Mouse (Mus musculus) kidney, postnatal 10 days (tissue): ENCODE measurements around the gene Rb1.

Experiments used
- DNase-seq: peaks from one replicate; pipeline ENCODE4 v3.0.0; 2021; ENCODE audit warnings: mixed read lengths

Gene Rb1

DNA sequence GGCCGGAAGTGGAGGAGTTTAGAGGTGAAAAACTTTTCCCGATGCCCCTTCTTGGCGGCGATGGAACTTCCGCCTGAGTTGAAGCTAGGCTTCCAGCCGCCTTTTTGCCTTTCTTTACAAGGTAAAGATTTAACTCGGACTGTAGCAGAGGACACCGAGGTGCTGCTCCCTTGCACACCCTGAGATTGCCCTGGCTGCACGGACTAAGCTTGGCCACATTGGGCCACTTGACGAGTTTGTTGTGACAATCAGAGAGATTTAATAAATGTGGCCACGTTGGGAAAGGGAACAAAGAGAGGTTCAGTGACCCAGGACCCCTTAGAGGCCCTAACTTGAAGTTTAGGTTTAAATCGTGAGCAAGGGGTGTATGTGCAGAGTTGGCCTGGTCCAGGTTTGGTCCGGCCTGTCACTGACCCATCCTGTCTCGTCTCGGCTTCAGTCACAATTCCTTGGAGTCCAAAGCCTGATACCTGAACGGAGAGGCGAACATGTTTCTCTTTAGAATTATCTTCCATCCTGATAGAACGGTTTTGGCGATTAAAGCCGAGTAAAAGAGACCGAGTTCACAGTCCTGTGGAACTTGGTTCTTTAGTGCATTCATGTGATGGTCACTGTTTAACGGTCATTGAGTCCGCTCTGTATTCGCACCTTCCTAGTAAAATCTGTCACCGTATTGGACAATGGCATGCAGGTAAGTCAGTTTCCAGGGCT, 181.8 kb downstream of the Rb1 start:
- no peak for DNase-seq

- peak; percentile 89 for DNase-seq
Observed at GRCm38 (mm10) chr14:73142896-73143709, 182.5 kb downstream of the Rb1 start.

- no peak for DNase-seq
Observed at GRCm38 (mm10) chr14:73142421-73142895, 183.2 kb downstream of the Rb1 start.

DNA sequence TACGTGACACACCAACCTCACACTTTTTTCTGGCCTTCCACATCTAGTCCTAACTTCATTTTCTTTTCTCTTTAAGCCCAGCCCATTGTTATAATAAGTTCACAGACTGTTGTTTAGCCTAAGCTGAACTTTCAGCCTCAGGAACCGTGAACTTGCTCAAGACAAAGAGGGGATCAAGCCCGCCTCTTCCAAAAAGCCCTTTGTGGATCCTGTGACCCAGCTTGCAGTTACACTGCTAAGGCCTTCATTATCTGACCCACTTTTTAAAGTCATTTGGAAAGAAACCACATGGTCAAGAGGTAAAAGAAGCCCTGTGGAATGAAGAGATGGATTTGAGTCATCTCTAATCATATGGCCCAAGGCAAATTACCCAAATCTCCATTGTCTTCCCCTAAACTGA, 183.8 kb downstream of the Rb1 start:
- DNase-seq, result no peak

DNA sequence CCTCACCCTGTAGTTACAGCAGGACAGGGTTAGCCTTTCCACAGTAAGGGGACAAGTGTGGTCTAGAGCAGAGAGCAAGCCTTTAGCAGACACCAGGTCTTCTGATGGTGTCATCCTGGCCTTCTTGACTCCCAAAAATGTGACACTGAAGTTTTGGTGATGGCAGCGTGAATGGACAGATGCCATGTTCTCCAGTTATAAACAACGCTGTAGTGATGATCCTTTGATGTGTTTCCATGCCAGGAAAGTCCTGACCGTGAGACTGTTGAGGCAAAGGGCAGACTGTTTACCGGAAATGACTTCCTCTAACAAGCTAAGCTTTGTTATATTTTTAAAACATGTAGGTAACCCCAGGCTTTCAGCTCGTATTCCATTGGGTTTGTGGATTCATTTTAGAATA, 185.8 kb downstream of the Rb1 start:
- DNase-seq, result no peak

DNA sequence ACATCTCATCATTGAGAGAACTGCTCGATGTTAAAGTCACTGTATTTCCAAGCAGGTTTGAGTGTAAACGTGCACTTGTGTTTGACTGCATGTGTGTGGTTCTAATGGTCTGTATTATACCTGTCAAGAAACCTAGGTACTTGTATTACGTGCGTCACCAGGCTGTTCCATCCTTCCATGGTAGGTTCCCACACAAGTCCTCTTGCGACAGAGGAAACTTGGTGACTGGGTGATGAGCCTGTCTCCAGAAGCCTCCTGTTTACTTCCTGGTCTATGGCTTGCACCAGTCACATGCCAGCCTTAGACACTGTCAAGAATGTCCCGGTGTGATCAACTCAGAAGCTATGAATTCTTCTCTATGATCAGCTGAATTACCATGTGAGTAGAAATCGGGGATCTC, 187.1 kb downstream of the Rb1 start:
- DNase-seq, result no peak

GRCm38 (mm10) chr14:73137234-73137633, 188.4 kb downstream of the Rb1 start:
- no peak for DNase-seq
